Mouse (Mus musculus) gastrocnemius, postnatal 14 days (tissue): ENCODE measurements around the gene 1700001L19Rik. TPM values are rescaled to one million over a fixed set of nuclear protein-coding genes. Genes with fewer than 3 reads are reported as not detected.

Experiments
- DNase-seq: peaks from one replicate; pipeline ENCODE4 v3.0.0; 2021; ENCODE audit warnings: mixed read lengths
- intact Hi-C: fragments of 180-260 bp; cut with DNase I; formaldehyde crosslinking; loops from one replicate; pipeline ENCODE4 v1.15.1; 2025; ENCODE audit warnings: low total_unique reads
- total RNA-seq, 2 experiments: library from RNA; stranded (reverse); gene quantifications; 2 replicates each; pipeline ENCODE4 v1.2.3; 2021

1700001L19Rik gene
- total RNA-seq, 2 experiments from 2014 or later, result not detected

- DNase-seq, result no peak
- intact Hi-C loops, result loop anchor here (10.0 kb wide), 1 partner anchor 482 kb away; no protein-coding TSS in a partner anchor
Observed at GRCm38 (mm10) chr13:68603085-68603484, 5.9 kb downstream of the 1700001L19Rik start.

- peak; percentile 35 for DNase-seq
Observed at GRCm38 (mm10) chr13:68605689-68606126, 8.5 kb downstream of the 1700001L19Rik start.

GRCm38 (mm10) chr13:68607652-68608405, 10.6 kb downstream of the 1700001L19Rik start:
- intact Hi-C loops, result loop anchor here (10.0 kb wide), 1 partner anchor 477 kb away; no protein-coding TSS in a partner anchor
- DNase-seq, result no peak

More at GRCm38 (mm10) chr13:68605689-68606126, 8.5 kb downstream of the 1700001L19Rik start:
- intact Hi-C loops, result loop anchor here (10.0 kb wide), 1 partner anchor 479 kb away; no protein-coding TSS in a partner anchor

- no peak for DNase-seq
- intact Hi-C loops, result no loop called here
Observed at GRCm38 (mm10) chr13:68622792-68623191, 25.6 kb downstream of the 1700001L19Rik start.

GRCm38 (mm10) chr13:68627041-68627440, 29.8 kb downstream of the 1700001L19Rik start:
- intact Hi-C loops, result no loop called here
- no peak for DNase-seq

GRCm38 (mm10) chr13:68642786-68643185, 45.6 kb downstream of the 1700001L19Rik start:
- DNase-seq, result no peak
- intact Hi-C loops, result no loop called here

Other genes with a start within 250 kb of the 1700001L19Rik start
- 10 to 100 TPM; 19.4 to 20.8 TPM for gene Mtrr, start 15.3 kb upstream of the 1700001L19Rik start, total RNA-seq
- gene Fastkd3, start 15.2 kb upstream of the 1700001L19Rik start, total RNA-seq, result 1 to 10 TPM; 6.4 to 7.0 TPM